Mouse (Mus musculus) hindlimb bud, embryonic 11.5 days (tissue): Measurements from ENCODE around the gene Lhfp.

Experiments used
- DNase-seq: peaks from one replicate; pipeline ENCODE4 v3.0.0-alpha.2; 2012; ENCODE audit warnings: low read depth, low spot score; ENCODE audit errors: extremely low spot score

The Lhfp gene

GRCm38 (mm10) chr3:53151081-53151480, 109.8 kb downstream of the Lhfp start:
- DNase-seq: no peak

DNA sequence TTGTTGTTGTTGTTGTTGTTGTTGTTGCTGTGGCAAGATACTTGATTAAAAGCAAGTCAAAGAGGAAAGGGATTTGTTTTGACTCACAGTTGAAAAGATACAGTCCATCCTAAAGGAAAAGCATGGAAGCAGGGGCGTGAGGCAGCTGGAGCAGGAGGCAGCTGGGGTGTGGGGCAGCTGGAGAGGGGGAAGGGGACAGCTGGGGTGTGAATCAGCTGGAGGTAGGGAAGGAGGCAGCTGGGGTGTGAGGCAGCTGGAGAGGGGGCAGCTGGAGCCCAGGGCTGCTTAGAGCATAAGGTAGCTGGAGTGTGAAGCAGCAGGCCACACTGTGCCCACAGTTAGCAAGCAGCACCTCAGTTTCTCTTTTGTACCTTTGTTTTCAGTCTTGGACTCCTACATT, 110.3 kb downstream of the Lhfp start:
- no peak for DNase-seq

GRCm38 (mm10) chr3:53161963-53162362, 120.6 kb downstream of the Lhfp start:
- no peak for DNase-seq

GRCm38 (mm10) chr3:53165281-53165680, 124.0 kb downstream of the Lhfp start:
- no peak for DNase-seq

DNA sequence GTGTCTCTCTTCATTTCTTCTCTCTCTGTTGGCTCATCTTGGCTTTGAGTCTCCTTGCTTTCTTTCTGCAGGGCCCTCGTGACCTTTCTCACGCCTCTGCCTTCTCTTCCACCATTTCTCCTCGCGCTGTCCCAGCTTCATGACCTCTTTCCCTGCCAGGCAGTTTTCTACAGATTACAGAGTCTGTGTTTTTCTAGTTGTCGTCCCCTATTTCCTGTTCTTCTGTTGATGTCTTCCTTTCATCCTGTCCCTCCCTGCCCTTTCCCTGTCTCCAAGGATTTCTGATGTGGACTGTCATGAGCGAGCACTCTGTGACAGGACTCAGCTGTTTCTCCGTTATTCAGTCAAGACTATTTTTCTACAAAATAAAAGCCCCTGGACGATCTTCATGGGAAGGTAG, 124.7 kb downstream of the Lhfp start:
- DNase-seq: no peak

- DNase-seq: no peak
Observed at GRCm38 (mm10) chr3:53169486-53169885, 128.2 kb downstream of the Lhfp start.

DNA sequence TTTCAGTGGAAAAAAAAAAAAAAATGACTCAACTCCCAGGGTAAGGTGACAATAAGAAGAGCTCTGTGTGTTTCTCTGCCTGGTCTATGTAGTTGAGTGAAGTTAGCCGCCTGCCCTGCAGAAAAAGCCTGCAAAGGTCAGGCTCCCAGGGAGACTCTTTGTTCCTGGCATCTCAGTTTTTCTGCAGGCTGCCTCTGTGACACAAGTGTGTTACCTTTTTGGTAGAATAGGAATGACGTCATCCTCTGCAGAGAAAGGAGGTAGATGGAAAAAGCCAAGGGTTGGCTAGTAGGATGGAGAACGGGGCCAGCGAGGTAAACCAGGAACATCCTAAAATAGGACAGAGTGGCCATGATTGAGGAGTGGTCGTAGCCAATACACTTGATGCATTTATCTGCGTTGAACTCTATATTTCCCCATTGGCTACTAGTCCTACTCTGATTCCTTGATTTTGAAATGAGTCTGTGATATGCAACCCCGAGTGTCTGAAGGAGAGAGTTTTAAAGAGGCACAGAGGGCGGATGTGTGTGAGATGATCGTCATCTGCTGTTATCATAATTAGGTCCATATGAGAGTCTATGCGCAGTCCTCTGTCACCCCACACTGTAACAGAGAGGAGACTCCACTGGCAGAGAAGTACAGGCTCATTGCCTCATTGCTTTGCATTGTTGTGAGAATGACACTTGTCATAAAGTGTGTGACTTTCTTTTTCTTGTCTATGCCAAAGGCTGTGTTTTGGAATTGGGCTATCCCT, 132.2 kb downstream of the Lhfp start:
- DNase-seq: no peak

DNA sequence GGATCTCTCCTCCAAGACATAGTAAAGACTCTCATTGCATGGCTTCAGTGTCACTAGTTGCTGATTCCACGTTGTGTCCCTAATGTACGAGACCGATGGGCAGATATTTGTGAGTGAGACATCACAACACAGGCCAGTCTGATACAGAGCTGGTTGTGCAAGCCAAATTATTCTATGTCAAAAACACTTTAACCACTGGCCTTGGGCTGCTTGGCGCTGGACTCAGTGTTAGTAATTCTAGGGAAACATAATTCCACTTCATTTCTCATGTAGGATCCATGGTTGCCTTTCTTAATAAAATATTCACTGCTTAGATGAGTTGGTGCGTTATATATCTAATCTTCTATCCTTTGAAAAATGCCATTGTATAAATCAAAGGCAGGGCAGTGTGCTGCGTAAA, 138.6 kb downstream of the Lhfp start:
- no peak for DNase-seq

DNA sequence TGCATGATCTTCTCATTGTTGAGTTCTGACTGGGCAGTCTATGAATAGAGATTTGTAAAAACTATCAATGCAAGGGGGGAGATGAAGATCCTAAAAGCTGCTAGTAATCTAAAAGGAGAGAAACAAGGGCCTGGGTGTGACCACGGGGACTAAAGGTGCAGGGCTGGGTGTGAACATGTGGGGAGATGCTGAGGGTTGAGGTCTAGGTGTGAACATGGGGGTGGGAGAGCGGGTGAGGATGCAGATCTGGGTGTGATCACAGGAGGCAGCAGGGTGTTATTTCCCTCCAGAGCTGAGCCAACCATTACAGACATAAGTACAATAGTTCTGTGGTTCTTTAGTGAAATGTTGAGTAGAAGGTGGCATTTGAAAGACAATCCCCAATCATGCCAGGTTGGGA, 144.1 kb downstream of the Lhfp start:
- no peak for DNase-seq

GRCm38 (mm10) chr3:53193441-53193840, 152.1 kb downstream of the Lhfp start:
- DNase-seq: no peak

GRCm38 (mm10) chr3:53195666-53196107, 154.4 kb downstream of the Lhfp start:
- no peak for DNase-seq

DNA sequence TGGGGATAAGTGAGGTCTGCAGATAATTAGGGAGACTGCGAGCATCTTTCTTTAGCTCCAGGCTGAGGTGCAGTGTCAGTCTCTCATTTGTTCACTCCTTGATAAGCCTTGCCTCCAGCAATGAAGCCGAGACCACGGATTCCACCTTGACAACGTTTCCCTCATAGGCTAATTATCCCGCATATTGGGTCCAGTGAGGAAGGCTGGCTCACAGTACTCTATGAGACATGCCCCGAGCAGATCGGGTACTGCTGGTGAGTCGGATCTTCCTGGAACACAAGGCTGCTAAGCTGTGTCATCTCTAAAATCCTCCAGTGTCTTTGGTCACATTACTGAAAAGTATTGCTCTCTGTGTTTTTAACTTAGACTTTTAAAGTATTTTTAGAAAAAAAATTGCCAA, 158.8 kb downstream of the Lhfp start:
- no peak for DNase-seq

- no peak for DNase-seq
Observed at GRCm38 (mm10) chr3:53200853-53201252, 159.5 kb downstream of the Lhfp start.

DNA sequence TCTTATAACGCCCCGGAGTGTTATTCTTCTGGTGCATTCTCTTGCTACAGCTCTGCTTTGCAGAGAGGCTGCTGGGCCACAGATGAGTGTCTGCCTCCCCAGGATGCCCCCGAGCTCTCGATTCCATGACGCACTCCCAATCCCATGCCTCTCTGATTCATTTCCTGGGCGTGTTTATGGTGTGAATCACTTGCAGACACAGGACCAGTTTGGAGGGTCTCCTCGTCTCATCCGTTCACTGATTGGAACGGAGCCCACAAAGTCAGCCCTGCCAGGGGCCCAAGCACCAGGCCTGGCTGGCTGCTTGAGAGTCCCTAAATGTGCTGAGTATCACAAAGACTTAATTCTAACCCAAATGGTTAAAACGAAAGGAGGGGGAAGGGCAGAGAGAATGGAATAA, 160.3 kb downstream of the Lhfp start:
- DNase-seq: no peak

DNA sequence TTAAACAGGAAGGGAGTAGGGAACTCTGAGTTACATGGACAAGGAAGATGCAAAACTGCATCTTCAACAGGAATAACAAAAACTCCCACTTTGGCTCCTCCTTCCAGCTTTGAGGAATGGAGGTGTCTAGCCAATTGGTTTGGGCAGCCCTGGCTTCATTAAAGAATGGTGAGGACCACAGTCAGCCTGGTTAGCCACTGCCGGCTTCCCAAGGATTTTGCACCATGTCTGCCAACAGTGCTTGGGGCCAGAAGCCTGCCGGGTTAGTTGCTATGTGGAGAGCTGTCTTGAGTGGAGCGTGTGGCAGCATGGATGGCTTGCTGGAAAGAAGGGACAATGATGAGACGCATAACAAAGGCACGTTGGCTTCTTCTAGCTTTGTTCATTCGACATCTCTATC, 160.9 kb downstream of the Lhfp start:
- DNase-seq: no peak

DNA sequence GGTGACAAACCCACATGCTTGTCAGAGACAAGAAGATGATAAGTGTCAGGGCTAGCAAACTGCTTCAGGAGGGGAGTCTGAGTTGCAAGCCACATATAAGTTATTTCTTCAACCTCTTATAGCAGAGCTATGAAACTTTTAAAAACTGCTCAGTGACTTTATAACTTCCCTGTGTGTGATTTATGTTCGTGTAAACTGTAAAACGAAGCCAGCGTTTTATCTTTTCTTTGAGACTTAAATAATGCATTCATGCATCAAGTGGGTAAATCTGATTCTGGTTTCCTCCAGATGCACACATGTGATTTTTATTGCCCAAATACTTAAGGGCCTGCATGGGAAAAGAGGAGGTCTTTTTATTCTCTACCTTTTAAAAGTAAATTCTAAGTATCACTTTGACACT, 161.4 kb downstream of the Lhfp start:
- DNase-seq: no peak

DNA sequence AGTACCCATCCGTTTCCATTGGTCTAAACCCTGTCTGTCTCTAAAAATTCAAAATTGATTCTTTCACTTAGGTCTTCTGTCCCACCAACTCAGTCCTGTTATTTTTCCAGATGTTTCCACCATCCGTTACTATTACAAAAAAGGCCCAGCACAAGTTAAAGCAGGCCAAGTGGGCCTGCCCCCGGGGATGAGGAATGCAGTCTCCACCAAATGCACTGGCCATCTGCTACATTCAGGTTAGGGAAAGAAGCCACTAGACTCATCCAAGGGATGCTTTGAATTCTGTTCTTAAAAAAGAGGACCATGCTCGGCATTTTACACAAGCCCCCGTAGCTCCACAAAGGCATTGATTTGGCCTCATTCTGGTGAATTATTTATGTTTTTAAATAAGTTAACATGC, 162.3 kb downstream of the Lhfp start:
- DNase-seq: no peak

GRCm38 (mm10) chr3:53204348-53204984, 163.1 kb downstream of the Lhfp start:
- no peak for DNase-seq

DNA sequence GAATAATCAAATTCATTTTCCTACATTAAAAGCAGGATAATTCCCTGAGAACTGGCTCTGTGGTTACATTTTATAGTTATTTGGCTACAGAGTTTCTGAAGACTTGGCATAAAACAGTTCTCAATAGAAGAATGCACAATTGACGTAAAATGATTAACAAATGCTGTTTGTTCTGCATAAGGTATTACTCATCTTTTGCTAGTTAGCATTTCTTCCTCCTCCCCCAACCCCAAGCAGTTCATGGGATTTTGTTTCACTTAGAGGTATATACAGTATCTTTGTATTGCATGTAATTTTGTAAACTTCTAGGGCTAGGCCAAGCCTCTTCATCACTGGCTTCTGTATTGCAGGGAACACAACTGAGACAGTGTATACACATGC, 163.6 kb downstream of the Lhfp start:
- DNase-seq: no peak

GRCm38 (mm10) chr3:53205706-53206105, 164.4 kb downstream of the Lhfp start:
- DNase-seq: no peak

DNA sequence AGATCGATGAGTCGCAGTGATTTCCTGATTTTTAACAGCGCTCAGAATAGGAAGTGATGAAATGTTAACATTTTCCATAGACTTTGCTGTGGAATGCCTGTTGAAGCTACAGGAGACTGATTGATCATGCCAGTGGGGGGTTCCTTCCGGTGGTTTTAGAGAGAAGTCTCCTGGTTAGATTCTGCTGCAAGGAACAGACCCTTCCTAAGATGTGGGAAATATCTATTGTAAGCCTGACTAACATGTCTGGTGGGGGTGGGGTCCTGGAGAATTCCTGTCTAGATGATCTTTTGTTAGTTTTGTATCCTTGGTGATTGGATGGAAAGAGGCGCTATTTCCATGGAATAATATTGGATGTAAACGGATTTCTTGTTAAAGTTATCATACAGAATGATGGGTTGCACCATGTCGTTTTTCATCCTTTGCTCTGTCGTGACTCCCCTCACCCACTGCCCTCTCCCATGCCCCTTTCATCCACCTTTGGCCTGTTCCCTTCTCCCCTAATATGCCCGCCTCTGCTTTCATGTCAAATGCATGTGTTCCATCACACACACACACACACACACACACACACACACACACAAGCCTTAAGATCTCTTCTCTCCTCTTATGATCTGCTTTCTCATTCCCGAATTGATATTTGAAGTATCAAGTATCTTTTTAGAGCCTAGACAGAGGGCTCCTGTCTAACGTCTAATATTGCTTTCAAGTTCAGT, 165.3 kb downstream of the Lhfp start:
- DNase-seq: no peak

DNA sequence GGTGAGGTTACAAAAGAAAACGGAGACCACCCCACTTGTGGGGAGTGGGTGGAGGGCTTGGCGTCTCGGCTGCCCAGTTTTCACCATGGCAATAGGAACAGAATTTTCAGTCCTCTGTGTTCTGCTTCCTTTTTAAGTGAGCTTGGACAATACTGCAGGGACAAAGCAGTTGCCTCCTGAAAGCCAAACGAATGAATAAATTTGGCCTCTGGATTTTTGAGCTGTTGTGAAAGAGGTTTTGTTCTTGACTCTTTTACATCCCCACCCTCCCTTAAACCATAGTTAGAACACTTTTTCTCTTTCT, 165.8 kb downstream of the Lhfp start:
- DNase-seq: no peak
